Mouse (Mus musculus) intestine, embryonic 14.5 days (tissue): ENCODE measurements at regions not wholly inside any gene's neighbourhood (a gene's known extent, or its start where the extent isn't known, plus 50 kb on each side); places are given as distances from the start of the nearest gene placed in this dataset.
A peak's percentile ranks its signal among the peaks of the same experiment; 100 is the strongest.

ENCODE experiments used
- ATAC-seq: fragments of 200-750 bp; cut with Nextera tagmentation; replicated peaks from 2 replicates; pipeline ENCODE4 v1.8.0; 2017; ENCODE audit warnings: low read depth, moderate number of reproducible peaks, moderate TSS enrichment, moderate library complexity; ENCODE audit not compliant: low FRiP score, low TSS enrichment
- DNase-seq: peaks from one replicate; pipeline ENCODE4 v3.0.0-alpha.2; 2018; ENCODE audit warnings: low spot score
- H3K27ac ChIP-seq: fragments of 300-500 bp; sonication (generic); 2 replicates; pipeline ENCODE4 v1.5.1; 2014; ENCODE audit warnings: low read depth, mild to moderate bottlenecking, control low read depth
- H3K27me3 ChIP-seq: fragments of 300-500 bp; sonication (generic); replicated peaks from 2 replicates; pipeline ENCODE4 v1.6.1; 2014; ENCODE audit warnings: low read length, control low read depth; ENCODE audit not compliant: control insufficient read depth, insufficient read depth
- H3K36me3 ChIP-seq: fragments of 300-500 bp; sonication (generic); 2 replicates; pipeline ENCODE4 v1.6.1; 2014; ENCODE audit warnings: low read length, control low read depth; ENCODE audit not compliant: control insufficient read depth, insufficient read depth
- H3K4me1 ChIP-seq: fragments of 300-500 bp; sonication (generic); replicated peaks from 2 replicates; pipeline ENCODE4 v1.6.1; 2014; ENCODE audit warnings: low read length, control low read depth, mixed read lengths; ENCODE audit not compliant: control insufficient read depth, insufficient read depth
- H3K4me2 ChIP-seq: fragments of 300-500 bp; sonication (generic); 2 replicates; pipeline ENCODE4 v1.6.1; 2014; ENCODE audit warnings: low read length
- H3K4me3 ChIP-seq: fragments of 300-500 bp; sonication (generic); 2 replicates; pipeline ENCODE4 v1.5.1; 2014; ENCODE audit warnings: low read depth, low read length, control low read depth, mixed read lengths
- H3K9ac ChIP-seq: fragments of 300-500 bp; sonication (generic); 2 replicates; pipeline ENCODE4 v1.6.1; 2014; ENCODE audit warnings: mild to moderate bottlenecking, low read length
- H3K9me3 ChIP-seq: fragments of 300-500 bp; sonication (generic); 2 replicates; pipeline ENCODE4 v1.6.1; 2016; ENCODE audit warnings: low read length, control low read depth; ENCODE audit not compliant: control insufficient read depth
- WGBS: fragments of 180-500 bp; shearing (Covaris S2); extraction: QIAGEN DNeasy Blood & Tissue Kit; methylation state at CpG from one replicate; pipeline ENCODE4 v1.1.7; 2014; 5-methylcytosine and 5-hydroxymethylcytosine counted together

GRCm38 (mm10) chr3:51170225-51170852 is 53.9 kb upstream of the Noct start:
- Histone ChIP-seq H3K27me3 (0 out of 2 replicates have a peak, but pooled peaks cover 2% of the 10 kb centered on the region), H3K4me2 (no peak overlapping the region), H3K9me3 (no peaks in the 10 kb centered on the region), H3K27ac (no peak overlapping the region), H3K9ac (no peak overlapping the region), H3K4me1 (0 out of 2 replicates have a peak, but pooled peaks cover 2% of the 10 kb centered on the region), H3K36me3 (no peaks in the 10 kb centered on the region), H3K4me3 (no peak overlapping the region)
- DNase-seq, result peak; percentile 87
- ATAC-seq, result peak; percentile 64; the same call in 1 of the 2 replicates
- WGBS, result 32% methylated on average over 19 of the region's 19 CpGs
